Mouse (Mus musculus) heart, adult 2 months (tissue): ENCODE measurements around the gene Srek1ip1. TPM values are rescaled to one million over a fixed set of nuclear protein-coding genes. Genes with fewer than 3 reads are reported as not detected.

Experiments used
- DNase-seq, 2 experiments: peaks; one replicate each; pipeline ENCODE4 v3.0.0; 2021
- H3K27ac ChIP-seq: fragments of 200-600 bp; 2 replicates; pipeline ENCODE4 v1.8.1; 2022
- H3K27me3 ChIP-seq: fragments of 200-500 bp; 2 replicates; pipeline ENCODE4 v1.6.1; 2012; ENCODE audit warnings: mild to moderate bottlenecking, low read length, inconsistent platforms, mixed read lengths; ENCODE audit not compliant: control insufficient read depth, insufficient read depth
- H3K36me3 ChIP-seq: fragments of 200-500 bp; 2 replicates; pipeline ENCODE4 v1.6.1; 2012; ENCODE audit warnings: low read length, inconsistent platforms; ENCODE audit not compliant: control insufficient read depth, insufficient read depth
- H3K4me1 ChIP-seq: fragments of 200-500 bp; 2 replicates; pipeline ENCODE4 v1.6.1; 2011; ENCODE audit warnings: low read length; ENCODE audit not compliant: control insufficient read depth, insufficient read depth
- H3K4me3 ChIP-seq: fragments of 200-600 bp; 2 replicates; pipeline ENCODE4 v1.8.1; 2022
- H3K79me2 ChIP-seq: fragments of 200-500 bp; replicated peaks from 2 replicates; pipeline ENCODE4 v1.6.1; 2012; ENCODE audit warnings: mild to moderate bottlenecking, inconsistent platforms, low read length, moderate library complexity, mixed read lengths; ENCODE audit not compliant: control insufficient read depth, insufficient read depth
- H3K9ac ChIP-seq: fragments of 200-500 bp; 2 replicates; pipeline ENCODE4 v1.6.1; 2012; ENCODE audit warnings: low read depth, mild to moderate bottlenecking, control low read depth, inconsistent platforms, low read length, mixed read lengths
- CTCF ChIP-seq: fragments of 200-600 bp; IDR thresholded peaks from 2 replicates; pipeline ENCODE4 v1.8.1; 2022; ENCODE audit warnings: antibody characterized with exemption, mild to moderate bottlenecking, moderate library complexity
- EP300 ChIP-seq: fragments of 200-500 bp; IDR thresholded peaks from 2 replicates; pipeline ENCODE4 v1.6.1; 2011; ENCODE audit warnings: low read depth, low read length, control low read depth; ENCODE audit not compliant: insufficient read depth
- POLR2A ChIP-seq: fragments of 200-500 bp; IDR thresholded peaks from 2 replicates; pipeline ENCODE4 v1.6.1; 2011; ENCODE audit warnings: mild to moderate bottlenecking, low read depth, low read length, control low read depth; ENCODE audit not compliant: insufficient read depth
- WGBS: fragments of 180-500 bp; shearing (Covaris S2); methylation state at CpG from one replicate; pipeline ENCODE4 v1.1.7; 2018; 5-methylcytosine and 5-hydroxymethylcytosine counted together
- intact Hi-C: fragments of 180-260 bp; cut with DNase I; formaldehyde crosslinking; loops from one replicate; pipeline ENCODE4 v1.15.1; 2025
- polyA plus RNA-seq: library from polyadenylated mRNA; depleted of rRNA; stranded (reverse); fragments of >200 nt; gene quantifications from 2 replicates; pipeline ENCODE4 v1.2.3, GENCODE M21; 2012
- total RNA-seq, 2 experiments: library from RNA; stranded (reverse); gene quantifications; 2 replicates each; pipeline ENCODE4 v1.2.3; 2021

Srek1ip1 gene
- total and polyA plus RNA-seq, 3 experiments = 11.3 to 22.3 (median 21.0) TPM

- no peaks in the 10 kb centered on the region for H3K79me2 ChIP-seq
- no peak for TF ChIP-seq EP300
- no peak for TF ChIP-seq CTCF
- no peak for TF ChIP-seq POLR2A
- DNase-seq = no peak
- no peak overlapping the region for H3K9ac ChIP-seq
- WGBS = 43% methylated on average over 1 of the region's 1 CpGs
- H3K4me3 ChIP-seq = no peak overlapping the region
- H3K27ac ChIP-seq = peak overlapping the region; percentile 45
- no peaks in the 10 kb centered on the region; the same call in 1 of the 2 replicates for H3K4me1 ChIP-seq
- peaks cover 2% of the 10 kb centered on the region; the same call in 1 of the 2 replicates for H3K36me3 ChIP-seq
- H3K27me3 ChIP-seq = no peaks in the 10 kb centered on the region
- intact Hi-C loops = no loop called here
Observed at GRCm38 (mm10) chr13:104779104-104779670, 13.1 kb upstream of the Srek1ip1 start.

GRCm38 (mm10) chr13:104787260-104787659 is 5.0 kb upstream of the Srek1ip1 start:
- no peaks in the 10 kb centered on the region for H3K27me3 ChIP-seq
- intact Hi-C loops = loop anchor here (5.0 kb wide), 1 partner anchor 175 kb away; no protein-coding TSS in a partner anchor
- H3K36me3 ChIP-seq = no peaks in the 10 kb centered on the region
- H3K9ac ChIP-seq = no peak overlapping the region
- no peaks in the 10 kb centered on the region for H3K79me2 ChIP-seq
- no peak overlapping the region for H3K27ac ChIP-seq
- DNase-seq = no peak
- no peaks in the 10 kb centered on the region for H3K4me1 ChIP-seq
- 96% methylated on average over 4 of the region's 4 CpGs for WGBS
- no peak overlapping the region for H3K4me3 ChIP-seq
- TF ChIP-seq POLR2A (no peak), CTCF (no peak), EP300 (no peak)

GRCm38 (mm10) chr13:104789663-104790062 is 2.6 kb upstream of the Srek1ip1 start:
- no peak for DNase-seq
- Histone ChIP-seq H3K9ac (no peak overlapping the region), H3K79me2 (no peaks in the 10 kb centered on the region), H3K4me1 (no peaks in the 10 kb centered on the region), H3K27ac (no peak overlapping the region), H3K27me3 (no peaks in the 10 kb centered on the region), H3K4me3 (no peak overlapping the region), H3K36me3 (no peaks in the 10 kb centered on the region)
- WGBS = 6% methylated on average over 2 of the region's 2 CpGs
- TF ChIP-seq CTCF = peak; percentile 88
- no peak for TF ChIP-seq EP300
- no peak for TF ChIP-seq POLR2A
- intact Hi-C loops = loop anchor here (1.0 to 5.0 kb wide), 3 partner anchors 109 to 504 kb away; no protein-coding TSS in a partner anchor

GRCm38 (mm10) chr13:104794421-104794820 is 2.1 kb downstream of the Srek1ip1 start:
- 83% methylated on average over 3 of the region's 3 CpGs for WGBS
- Histone ChIP-seq H3K9ac (no peak overlapping the region), H3K36me3 (peaks cover 2% of the 10 kb centered on the region), H3K79me2 (no peaks in the 10 kb centered on the region), H3K4me1 (peaks cover 3% of the 10 kb centered on the region), H3K27ac (no peak overlapping the region), H3K4me3 (no peak overlapping the region), H3K27me3 (no peaks in the 10 kb centered on the region)
- no peak for TF ChIP-seq POLR2A
- TF ChIP-seq CTCF = no peak
- TF ChIP-seq EP300 = no peak
- no peak for DNase-seq
- intact Hi-C loops = no loop called here

GRCm38 (mm10) chr13:104799067-104799466 is 6.8 kb downstream of the Srek1ip1 start:
- no peak for TF ChIP-seq EP300
- no peak for TF ChIP-seq POLR2A
- TF ChIP-seq CTCF = no peak

GRCm38 (mm10) chr13:104799566-104800182 is 7.4 kb downstream of the Srek1ip1 start:
- Histone ChIP-seq H3K9ac (no peak overlapping the region), H3K27ac (no peak overlapping the region), H3K27me3 (no peaks in the 10 kb centered on the region), H3K4me1 (peaks cover 3% of the 10 kb centered on the region), H3K4me3 (no peak overlapping the region), H3K36me3 (peaks cover 4% of the 10 kb centered on the region), H3K79me2 (no peaks in the 10 kb centered on the region)
- no peak for DNase-seq
- intact Hi-C loops = no loop called here
- no peak for TF ChIP-seq POLR2A
- 49% methylated on average over 7 of the region's 7 CpGs for WGBS

More at GRCm38 (mm10) chr13:104799067-104799466, 6.8 kb downstream of the Srek1ip1 start:
- no peak overlapping the region for H3K4me3 ChIP-seq
- no peak overlapping the region for H3K9ac ChIP-seq
- DNase-seq = no peak
- H3K27ac ChIP-seq = no peak overlapping the region
- H3K4me1 ChIP-seq = peaks cover 3% of the 10 kb centered on the region
- intact Hi-C loops = no loop called here
- H3K79me2 ChIP-seq = no peaks in the 10 kb centered on the region
- peaks cover 4% of the 10 kb centered on the region for H3K36me3 ChIP-seq
- WGBS = 92% methylated on average over 8 of the region's 8 CpGs
- no peaks in the 10 kb centered on the region for H3K27me3 ChIP-seq
